Mouse (Mus musculus): ENCODE measurements at regions not wholly inside any gene's neighbourhood (a gene's known extent, or its start where the extent isn't known, plus 50 kb on each side); places are given as distances from the start of the nearest gene placed in this dataset.

DNA sequence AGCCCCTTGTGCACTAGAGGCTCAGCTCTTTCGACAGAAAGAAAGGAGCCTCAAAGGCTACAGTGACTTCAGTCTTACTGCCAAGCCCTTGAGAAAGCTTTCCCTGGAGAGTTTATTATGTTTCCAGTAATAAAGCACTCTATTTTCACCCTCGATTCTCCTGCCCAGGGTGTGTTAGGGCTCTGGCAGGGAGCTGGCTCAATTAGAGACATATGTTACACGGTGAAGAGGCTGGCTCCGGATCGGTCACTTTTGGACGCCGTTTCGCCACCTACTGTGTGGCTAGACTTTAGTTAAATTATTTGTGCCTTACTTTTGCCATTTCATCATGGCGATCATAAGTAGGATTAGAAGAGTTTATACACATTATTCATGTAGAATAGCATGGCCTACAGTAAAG is 232.7 kb upstream of the Jarid2 start:
- no peak for TF ChIP-seq CTCF (IDR thresholded peaks at IDR 0.05; ENCODE audit: insufficient read depth, low read length)
- no peak for TF ChIP-seq POLR2A (IDR thresholded peaks at IDR 0.05; ENCODE audit: borderline replicate concordance, extremely low read depth, low read depth, low read length)

All from lung, adult 2 months (tissue).